Mouse (Mus musculus) bone marrow macrophage, adult 2 months (primary cell): Measurements from ENCODE around the gene Tmem163. TPM values are rescaled to one million over a fixed set of nuclear protein-coding genes. Genes with fewer than 3 reads are reported as not detected.

Experiments used
- H3K27ac ChIP-seq: 2 replicates; pipeline ENCODE4 v1.5.1; 2012; ENCODE audit warnings: low read depth, low read length; ENCODE audit not compliant: insufficient read depth
- H3K4me1 ChIP-seq: 2 replicates; pipeline ENCODE4 v1.6.1; 2012; ENCODE audit warnings: low read length; ENCODE audit not compliant: control insufficient read depth, insufficient read depth
- H3K4me3 ChIP-seq: 2 replicates; pipeline ENCODE4 v1.5.1; 2012; ENCODE audit warnings: mild to moderate bottlenecking, low read length, moderate library complexity; ENCODE audit not compliant: insufficient read depth
- CTCF ChIP-seq: IDR thresholded peaks from 2 replicates; pipeline ENCODE4 v1.5.1; 2012; ENCODE audit warnings: low read depth, mild to moderate bottlenecking, low read length, moderate library complexity
- POLR2A ChIP-seq: IDR thresholded peaks from 2 replicates; pipeline ENCODE4 v1.6.1; 2012; ENCODE audit warnings: mild to moderate bottlenecking, low read depth, low read length, borderline replicate concordance
- polyA plus RNA-seq: library from polyadenylated mRNA; stranded (reverse); fragments of >200 nt; gene quantifications from 2 replicates; pipeline ENCODE4 v1.2.4, GENCODE M21; 2012; ENCODE audit not compliant: missing spikeins, insufficient read depth, insufficient read length

Tmem163 gene
- polyA plus RNA-seq, 1 experiment: not detected

- H3K4me3 ChIP-seq: peak overlapping the region; percentile 67
- TF ChIP-seq CTCF (no peak), POLR2A (no peak)
- 0 out of 2 replicates have a peak, but pooled peaks cover 3% of the 10 kb centered on the region for H3K4me1 ChIP-seq
- no peak overlapping the region for H3K27ac ChIP-seq
These were observed 2.2 kb downstream of the Tmem163 start for GRCm38 (mm10) chr1:127677131-127677631.

GRCm38 (mm10) chr1:127676516-127677099 is 2.7 kb downstream of the Tmem163 start:
- no peak overlapping the region; the same call in 1 of the 2 replicates for H3K4me3 ChIP-seq
- no peak for TF ChIP-seq CTCF
- no peak for TF ChIP-seq POLR2A
- H3K4me1 ChIP-seq: 0 out of 2 replicates have a peak, but pooled peaks cover 3% of the 10 kb centered on the region
- no peak overlapping the region for H3K27ac ChIP-seq

- Histone ChIP-seq H3K4me3 (no peak overlapping the region), H3K27ac (no peak overlapping the region), H3K4me1 (0 out of 2 replicates have a peak, but pooled peaks cover 3% of the 10 kb centered on the region)
- no peak for TF ChIP-seq CTCF
These were observed 3.2 kb downstream of the Tmem163 start for GRCm38 (mm10) chr1:127676116-127676515.

GRCm38 (mm10) chr1:127675253-127675652 is 4.1 kb downstream of the Tmem163 start:
- no peak for TF ChIP-seq POLR2A
- TF ChIP-seq CTCF: no peak
- Histone ChIP-seq H3K4me3 (no peak overlapping the region), H3K27ac (no peak overlapping the region), H3K4me1 (0 out of 2 replicates have a peak, but pooled peaks cover 3% of the 10 kb centered on the region)

GRCm38 (mm10) chr1:127673221-127674050 is 5.9 kb downstream of the Tmem163 start:
- Histone ChIP-seq H3K4me1 (0 out of 2 replicates have a peak, but pooled peaks cover 3% of the 10 kb centered on the region), H3K27ac (no peak overlapping the region), H3K4me3 (no peak overlapping the region)
- no peak for TF ChIP-seq CTCF
- no peak for TF ChIP-seq POLR2A

GRCm38 (mm10) chr1:127668161-127668560 is 11.2 kb downstream of the Tmem163 start:
- Histone ChIP-seq H3K27ac (no peak overlapping the region), H3K4me3 (no peak overlapping the region), H3K4me1 (no peaks in the 10 kb centered on the region)
- TF ChIP-seq CTCF (no peak), POLR2A (no peak)

GRCm38 (mm10) chr1:127667110-127667860 is 12.1 kb downstream of the Tmem163 start:
- TF ChIP-seq POLR2A: no peak
- TF ChIP-seq CTCF: no peak
- no peak overlapping the region for H3K4me3 ChIP-seq
- H3K4me1 ChIP-seq: no peaks in the 10 kb centered on the region
- no peak overlapping the region for H3K27ac ChIP-seq

- Histone ChIP-seq H3K4me3 (no peak overlapping the region), H3K27ac (no peak overlapping the region), H3K4me1 (no peaks in the 10 kb centered on the region)
- TF ChIP-seq CTCF (no peak), POLR2A (no peak)
These were observed 13.1 kb downstream of the Tmem163 start for GRCm38 (mm10) chr1:127666221-127666620.

- H3K27ac ChIP-seq: no peak overlapping the region
- H3K4me1 ChIP-seq: peaks cover 3% of the 10 kb centered on the region; the same call in 1 of the 2 replicates
- no peak for TF ChIP-seq CTCF
- TF ChIP-seq POLR2A: no peak
- H3K4me3 ChIP-seq: no peak overlapping the region
These were observed 16.8 kb downstream of the Tmem163 start for GRCm38 (mm10) chr1:127662385-127663068.
